Mouse (Mus musculus): ENCODE data around the gene Zbtb16. TPM values are rescaled to one million over a fixed set of nuclear protein-coding genes. Genes with fewer than 3 reads are reported as not detected.

Zbtb16 gene
- polyA plus RNA-seq, 1 experiment from 2014 or later = 2.3 TPM

DNA sequence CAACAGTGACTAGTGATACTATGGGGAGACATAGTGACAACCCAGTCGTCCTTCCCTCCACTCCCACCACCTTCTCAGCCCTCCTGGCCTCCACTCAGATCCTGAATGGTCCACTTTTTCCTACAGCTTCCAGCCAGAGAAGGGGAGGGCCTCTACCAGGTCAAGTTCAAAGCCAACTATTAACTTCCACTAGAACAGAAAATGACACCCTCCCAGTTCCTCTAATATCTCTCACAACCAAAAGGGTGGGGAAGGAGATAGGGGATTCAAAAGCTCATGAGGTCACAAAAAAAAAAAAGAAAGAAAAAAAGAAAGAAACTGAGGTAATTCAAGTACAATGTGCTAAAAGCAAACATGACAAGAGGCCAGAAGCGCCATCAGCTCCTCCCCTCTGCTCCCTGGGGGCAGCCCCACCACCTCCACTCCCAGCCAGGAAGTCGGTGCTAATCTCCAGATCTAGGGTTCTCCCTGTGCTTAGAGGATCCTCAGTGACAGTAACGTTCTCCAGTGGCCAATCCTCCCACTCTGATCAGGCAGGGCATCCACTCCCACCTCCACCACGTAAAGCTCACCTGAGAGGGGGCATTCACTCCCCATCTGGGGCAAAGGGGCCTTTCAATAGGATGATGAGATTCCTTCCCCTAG, 180.4 kb downstream of the Zbtb16 start:
- H3K27me3 ChIP-seq (replicated peaks; ENCODE audit: control insufficient read depth, insufficient read depth, low read length) = peaks cover 3% of the 10 kb centered on the region; the same call in 1 of the 2 replicates
- H3K27ac ChIP-seq (ENCODE audit: low read depth, low read length) = 0 out of 2 replicates have a peak overlapping the region, but pooled peaks have one; percentile 2
- 21% methylated on average over 5 of the region's 5 CpGs for WGBS
- no peaks in the 10 kb centered on the region for H3K9me3 ChIP-seq (ENCODE audit: control insufficient read depth, low read length)
- H3K4me1 ChIP-seq (replicated peaks; ENCODE audit: control insufficient read depth, insufficient read depth, low read length) = peaks cover 9% of the 10 kb centered on the region
- H3K9ac ChIP-seq (ENCODE audit: low read depth, low read length) = no peak overlapping the region
- DNase-seq (ENCODE audit: low spot score) = no peak
- peak; percentile 48 for ATAC-seq (replicated peaks; ENCODE audit: low FRiP score)
- H3K4me3 ChIP-seq (ENCODE audit: low read depth, low read length) = no peak overlapping the region
- no peaks in the 10 kb centered on the region for H3K36me3 ChIP-seq (ENCODE audit: control insufficient read depth, insufficient read depth, low read length)
- no peak overlapping the region for H3K4me2 ChIP-seq

DNA sequence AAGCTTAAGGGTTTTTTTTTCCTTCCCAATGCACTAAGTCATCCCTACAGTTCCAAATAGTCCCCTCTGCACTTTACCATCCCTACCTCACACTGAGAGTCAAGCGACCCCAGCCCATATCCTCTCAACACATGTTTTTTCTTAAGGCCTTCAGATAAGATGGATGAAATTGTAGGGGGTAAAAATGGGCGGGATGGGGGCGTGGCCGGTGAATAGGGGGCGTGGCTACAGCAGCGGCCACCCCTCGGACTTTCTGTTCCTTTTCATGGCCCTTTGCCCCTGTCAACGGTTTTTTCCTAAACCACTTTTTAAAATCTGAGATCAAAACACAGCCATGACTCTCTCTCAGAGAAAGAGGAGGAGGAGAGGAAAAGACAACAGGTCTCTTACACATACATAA, 181.3 kb downstream of the Zbtb16 start:
- Histone ChIP-seq H3K4me2 (no peak overlapping the region), H3K4me1 (replicated peaks; ENCODE audit: control insufficient read depth, insufficient read depth, low read length) (peaks cover 12% of the 10 kb centered on the region), H3K4me3 (ENCODE audit: low read depth, low read length) (no peak overlapping the region), H3K36me3 (ENCODE audit: control insufficient read depth, insufficient read depth, low read length) (no peaks in the 10 kb centered on the region), H3K27ac (ENCODE audit: low read depth, low read length) (no peak overlapping the region), H3K9me3 (ENCODE audit: control insufficient read depth, low read length) (no peaks in the 10 kb centered on the region), H3K27me3 (replicated peaks; ENCODE audit: control insufficient read depth, insufficient read depth, low read length) (peaks cover 3% of the 10 kb centered on the region; the same call in 1 of the 2 replicates), H3K9ac (ENCODE audit: low read depth, low read length) (no peak overlapping the region)
- peak; percentile 44; the same call in 1 of the 2 replicates for ATAC-seq (replicated peaks; ENCODE audit: low FRiP score)
- no peak for DNase-seq (ENCODE audit: low spot score)
- 9% methylated on average over 8 of the region's 8 CpGs for WGBS

DNA sequence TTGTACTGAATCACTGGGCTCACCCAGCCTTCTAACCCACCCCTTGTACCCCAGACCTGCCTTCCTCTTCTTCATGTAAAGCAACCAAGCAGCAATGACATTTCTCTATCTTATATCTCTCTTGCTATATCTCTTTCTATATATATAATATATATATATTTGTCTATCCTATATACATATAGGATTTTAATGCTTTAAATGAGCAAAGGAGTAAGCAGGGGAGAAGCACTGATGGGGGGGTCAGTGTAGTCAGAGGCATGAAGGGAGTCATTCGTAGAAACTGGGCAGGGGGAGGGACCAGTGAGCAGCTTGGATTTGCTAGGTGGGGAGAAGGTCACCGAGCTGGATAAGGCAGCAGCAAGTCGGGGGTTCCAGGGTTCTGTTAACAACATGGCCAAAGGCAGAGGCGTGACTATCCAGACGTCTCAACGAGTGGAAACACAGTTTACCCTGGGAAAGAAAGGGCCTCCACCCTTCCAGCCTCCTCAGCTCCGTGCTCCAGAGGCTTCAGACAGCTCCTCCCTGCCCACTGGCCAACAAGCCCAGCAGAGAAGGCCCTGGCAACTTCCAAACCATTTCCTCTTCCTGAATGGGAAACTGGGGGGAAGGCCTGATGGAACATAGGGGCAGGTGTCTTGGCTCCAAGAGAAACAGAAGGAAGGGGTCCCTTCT, 182.5 kb downstream of the Zbtb16 start:
- H3K4me2 ChIP-seq = no peak overlapping the region

DNA sequence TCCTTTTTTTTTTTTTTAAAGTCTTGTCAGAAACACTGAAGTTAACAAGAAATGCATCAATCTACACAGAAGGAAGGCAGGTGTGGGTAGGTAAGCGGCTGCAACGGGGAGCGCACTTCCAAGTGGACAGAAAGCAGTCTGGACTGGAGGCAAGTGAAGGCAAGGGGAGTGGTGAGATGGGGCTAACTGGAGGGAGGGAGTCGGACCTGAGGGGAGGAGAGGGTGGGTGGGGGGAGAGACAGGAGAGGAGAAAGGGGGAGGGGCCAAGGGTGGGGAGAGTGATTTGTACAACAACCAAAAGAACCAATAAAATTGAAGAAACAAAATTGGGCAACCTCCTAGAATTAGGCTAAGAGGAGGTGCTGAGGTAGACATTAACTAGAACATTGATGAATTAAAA, 184.0 kb downstream of the Zbtb16 start:
- peaks cover 22% of the 10 kb centered on the region for H3K4me1 ChIP-seq (replicated peaks; ENCODE audit: control insufficient read depth, insufficient read depth, low read length)
- no peak overlapping the region for H3K4me2 ChIP-seq
- 64% methylated on average over 4 of the region's 4 CpGs for WGBS
- no peak for DNase-seq (ENCODE audit: low spot score)
- no peak overlapping the region for H3K27ac ChIP-seq (ENCODE audit: low read depth, low read length)
- H3K27me3 ChIP-seq (replicated peaks; ENCODE audit: control insufficient read depth, insufficient read depth, low read length) = peaks cover 10% of the 10 kb centered on the region
- H3K9ac ChIP-seq (ENCODE audit: low read depth, low read length) = no peak overlapping the region
- no peaks in the 10 kb centered on the region for H3K36me3 ChIP-seq (ENCODE audit: control insufficient read depth, insufficient read depth, low read length)
- H3K4me3 ChIP-seq (ENCODE audit: low read depth, low read length) = no peak overlapping the region
- no peak for ATAC-seq (replicated peaks; ENCODE audit: low FRiP score)
- no peaks in the 10 kb centered on the region for H3K9me3 ChIP-seq (ENCODE audit: control insufficient read depth, low read length)

More for the DNA sequence above, 182.5 kb downstream of the Zbtb16 start:
- H3K9me3 ChIP-seq (ENCODE audit: control insufficient read depth, low read length) = no peaks in the 10 kb centered on the region
- 61% methylated on average over 7 of the region's 7 CpGs for WGBS
- H3K4me3 ChIP-seq (ENCODE audit: low read depth, low read length) = no peak overlapping the region
- H3K36me3 ChIP-seq (ENCODE audit: control insufficient read depth, insufficient read depth, low read length) = no peaks in the 10 kb centered on the region
- ATAC-seq (replicated peaks; ENCODE audit: low FRiP score) (no peak), DNase-seq (ENCODE audit: low spot score) (no peak)
- no peak overlapping the region for H3K27ac ChIP-seq (ENCODE audit: low read depth, low read length)
- H3K27me3 ChIP-seq (replicated peaks; ENCODE audit: control insufficient read depth, insufficient read depth, low read length) = peaks cover 3% of the 10 kb centered on the region; the same call in 1 of the 2 replicates
- H3K4me1 ChIP-seq (replicated peaks; ENCODE audit: control insufficient read depth, insufficient read depth, low read length) = peaks cover 22% of the 10 kb centered on the region
- H3K9ac ChIP-seq (ENCODE audit: low read depth, low read length) = no peak overlapping the region

DNA sequence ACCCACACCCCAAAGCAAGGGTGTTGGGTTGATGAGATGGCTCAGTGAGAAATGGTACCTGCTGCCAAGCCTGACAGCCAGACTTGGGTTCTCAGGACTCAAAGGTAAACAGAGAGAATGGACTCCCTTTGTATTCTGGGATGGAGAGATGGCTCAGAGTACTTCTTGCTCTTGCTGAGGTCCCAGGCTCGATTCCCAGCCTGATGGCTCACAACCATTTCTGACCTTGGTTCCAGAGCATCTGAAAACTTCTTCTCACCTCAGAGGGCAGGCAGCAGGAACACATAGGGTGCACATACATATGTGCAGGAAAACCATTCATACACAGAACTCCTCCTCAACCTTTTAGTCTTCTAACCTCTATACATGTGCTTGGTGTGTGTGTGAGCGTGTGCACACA, 185.2 kb downstream of the Zbtb16 start:
- no peak for ATAC-seq (replicated peaks; ENCODE audit: low FRiP score)
- Histone ChIP-seq H3K4me3 (ENCODE audit: low read depth, low read length) (no peak overlapping the region), H3K36me3 (ENCODE audit: control insufficient read depth, insufficient read depth, low read length) (no peaks in the 10 kb centered on the region), H3K9ac (ENCODE audit: low read depth, low read length) (no peak overlapping the region), H3K9me3 (ENCODE audit: control insufficient read depth, low read length) (no peaks in the 10 kb centered on the region), H3K4me2 (no peak overlapping the region), H3K4me1 (replicated peaks; ENCODE audit: control insufficient read depth, insufficient read depth, low read length) (peaks cover 19% of the 10 kb centered on the region), H3K27ac (ENCODE audit: low read depth, low read length) (no peak overlapping the region), H3K27me3 (replicated peaks; ENCODE audit: control insufficient read depth, insufficient read depth, low read length) (peaks cover 10% of the 10 kb centered on the region)
- DNase-seq (ENCODE audit: low spot score) = no peak
- WGBS = 72% methylated on average over 2 of the region's 2 CpGs

DNA sequence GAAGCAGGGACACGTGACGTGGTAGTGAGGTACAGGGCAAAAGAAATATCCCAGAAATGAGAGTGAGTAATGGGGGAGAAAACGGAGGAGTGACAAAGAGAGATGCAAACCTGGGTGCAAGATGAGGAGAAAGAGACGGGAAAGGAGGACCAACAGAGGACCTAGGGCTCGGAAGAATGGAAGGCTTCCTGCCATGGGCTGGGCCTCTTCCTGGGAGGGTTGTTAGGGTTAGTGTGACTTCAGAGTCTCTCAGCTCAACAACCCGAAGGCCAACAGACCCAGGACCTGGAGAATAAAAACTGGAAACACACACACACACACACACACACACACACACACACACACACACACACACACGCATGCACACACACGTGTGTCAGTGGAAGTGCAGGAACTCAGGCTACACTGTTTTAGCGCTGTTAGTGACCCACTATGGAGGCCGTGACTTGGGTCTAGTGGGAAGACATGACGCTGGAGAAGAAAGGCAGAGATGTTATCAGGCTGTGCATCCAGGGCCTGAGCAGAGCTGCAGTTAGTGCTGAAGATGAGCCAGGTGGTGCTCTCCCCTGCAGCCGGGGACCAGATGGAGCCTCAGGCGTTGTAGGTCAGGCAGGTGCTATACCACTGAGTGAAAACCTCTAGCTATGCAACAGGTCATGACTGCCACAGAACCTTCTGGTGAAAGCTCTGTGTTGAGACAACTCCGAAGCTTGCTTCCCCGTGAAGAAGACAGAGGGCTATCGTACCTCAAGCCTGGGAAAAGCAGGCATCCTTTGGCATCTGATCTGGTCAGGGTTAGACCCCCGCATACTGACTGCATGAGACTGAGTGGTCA, 186.0 kb downstream of the Zbtb16 start:
- H3K9ac ChIP-seq (ENCODE audit: low read depth, low read length) = peak overlapping the region; percentile 58; the same call in 1 of the 2 replicates
- H3K9me3 ChIP-seq (ENCODE audit: control insufficient read depth, low read length) = no peaks in the 10 kb centered on the region
- WGBS = 39% methylated on average over 17 of the region's 17 CpGs
- H3K27ac ChIP-seq (ENCODE audit: low read depth, low read length) = no peak overlapping the region
- H3K4me2 ChIP-seq = peak overlapping the region; percentile 87
- no peaks in the 10 kb centered on the region for H3K36me3 ChIP-seq (ENCODE audit: control insufficient read depth, insufficient read depth, low read length)
- H3K27me3 ChIP-seq (replicated peaks; ENCODE audit: control insufficient read depth, insufficient read depth, low read length) = peaks cover 10% of the 10 kb centered on the region
- DNase-seq (ENCODE audit: low spot score) = peak; percentile 30
- H3K4me3 ChIP-seq (ENCODE audit: low read depth, low read length) = peak overlapping the region; percentile 52; the same call in 1 of the 2 replicates
- H3K4me1 ChIP-seq (replicated peaks; ENCODE audit: control insufficient read depth, insufficient read depth, low read length) = peaks cover 13% of the 10 kb centered on the region
- 0 out of 2 replicates have a peak, but pooled peaks have one; percentile 6 for ATAC-seq (replicated peaks; ENCODE audit: low FRiP score)

DNA sequence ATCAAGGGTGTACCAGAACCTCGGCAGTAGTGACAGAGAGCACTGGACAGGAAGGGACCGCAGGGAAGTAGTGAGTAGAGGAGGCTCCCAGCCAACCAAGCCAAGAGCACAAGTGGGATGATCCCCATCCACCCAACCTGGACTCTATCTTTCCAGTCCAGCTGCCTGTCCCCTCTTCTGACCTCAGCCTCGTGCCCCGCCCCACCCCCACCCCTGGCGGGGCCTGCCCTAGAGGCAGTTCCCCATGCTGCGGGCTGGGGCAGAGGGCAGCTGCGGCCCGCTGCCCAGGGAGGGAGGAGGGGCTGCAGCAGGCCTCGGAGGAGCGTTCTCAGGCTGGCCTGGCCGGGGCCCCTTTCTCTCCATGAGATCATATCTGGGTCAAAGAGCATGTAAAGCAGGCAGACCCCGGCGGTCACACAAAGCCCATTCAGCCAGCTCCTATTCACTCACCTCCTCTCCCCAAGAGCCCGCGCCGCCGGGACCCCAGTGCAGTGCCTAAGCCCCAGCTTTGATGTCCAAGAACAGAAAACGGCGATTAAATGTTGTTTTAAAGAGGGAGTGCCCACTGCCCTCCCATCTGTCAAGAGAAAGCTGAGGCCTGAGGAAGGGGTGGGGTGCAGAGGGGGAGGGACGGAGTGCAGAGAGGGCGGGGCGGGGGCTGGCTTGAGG, 186.8 kb downstream of the Zbtb16 start:
- no peaks in the 10 kb centered on the region; the same call in 1 of the 2 replicates for H3K9me3 ChIP-seq (ENCODE audit: control insufficient read depth, low read length)
- H3K9ac ChIP-seq (ENCODE audit: low read depth, low read length) = peak overlapping the region; percentile 58
- ATAC-seq (replicated peaks; ENCODE audit: low FRiP score) (peak; percentile 79), DNase-seq (ENCODE audit: low spot score) (peak; percentile 60)
- peak overlapping the region; percentile 87 for H3K4me2 ChIP-seq
- H3K4me1 ChIP-seq (replicated peaks; ENCODE audit: control insufficient read depth, insufficient read depth, low read length) = peaks cover 13% of the 10 kb centered on the region
- WGBS = 2% methylated on average over 22 of the region's 22 CpGs
- peak overlapping the region; percentile 52 for H3K4me3 ChIP-seq (ENCODE audit: low read depth, low read length)
- H3K36me3 ChIP-seq (ENCODE audit: control insufficient read depth, insufficient read depth, low read length) = no peaks in the 10 kb centered on the region
- H3K27me3 ChIP-seq (replicated peaks; ENCODE audit: control insufficient read depth, insufficient read depth, low read length) = peaks cover 10% of the 10 kb centered on the region
- 0 out of 2 replicates have a peak overlapping the region, but pooled peaks have one; percentile 28 for H3K27ac ChIP-seq (ENCODE audit: low read depth, low read length)
